Mouse (Mus musculus): Measurements from ENCODE around the gene Prkab2. TPM values are rescaled to one million over a fixed set of nuclear protein-coding genes. Genes with fewer than 3 reads are reported as not detected.

The Prkab2 gene
- polyA plus RNA-seq, 1 experiment from 2014 or later = 5.3 TPM

GRCm38 (mm10) chr3:97710881-97711280, 52.9 kb downstream of the Prkab2 start:
- H3K4me1 ChIP-seq (ENCODE audit: control insufficient read depth, insufficient read depth, low read length) = no peaks in the 10 kb centered on the region
- H3K9ac ChIP-seq (ENCODE audit: low read length) = no peak overlapping the region
- H3K4me3 ChIP-seq (ENCODE audit: low read depth, low read length) = no peak overlapping the region
- ATAC-seq (no peak), DNase-seq (ENCODE audit: low spot score) (no peak)
- no peak overlapping the region for H3K4me2 ChIP-seq (ENCODE audit: low read length)
- H3K36me3 ChIP-seq (ENCODE audit: control insufficient read depth, insufficient read depth, low read length) = no peaks in the 10 kb centered on the region
- no peaks in the 10 kb centered on the region for H3K27me3 ChIP-seq (replicated peaks; ENCODE audit: control insufficient read depth, insufficient read depth, low read length)
- no peak overlapping the region for H3K27ac ChIP-seq (ENCODE audit: low read depth, low read length)
- 75% methylated on average over 5 of the region's 5 CpGs for WGBS
- no peaks in the 10 kb centered on the region for H3K9me3 ChIP-seq (replicated peaks; ENCODE audit: control insufficient read depth, low read length)

GRCm38 (mm10) chr3:97715922-97716321, 57.9 kb downstream of the Prkab2 start:
- ATAC-seq = no peak
- H3K27me3 ChIP-seq (replicated peaks; ENCODE audit: control insufficient read depth, insufficient read depth, low read length) = no peaks in the 10 kb centered on the region
- H3K9ac ChIP-seq (ENCODE audit: low read length) = no peak overlapping the region
- no peaks in the 10 kb centered on the region for H3K4me1 ChIP-seq (ENCODE audit: control insufficient read depth, insufficient read depth, low read length)
- no peak overlapping the region for H3K4me3 ChIP-seq (ENCODE audit: low read depth, low read length)
- DNase-seq (ENCODE audit: low spot score) = no peak
- no peaks in the 10 kb centered on the region for H3K36me3 ChIP-seq (ENCODE audit: control insufficient read depth, insufficient read depth, low read length)
- H3K4me2 ChIP-seq (ENCODE audit: low read length) = no peak overlapping the region
- H3K27ac ChIP-seq (ENCODE audit: low read depth, low read length) = no peak overlapping the region
- 80% methylated on average over 1 of the region's 1 CpGs for WGBS
- H3K9me3 ChIP-seq (replicated peaks; ENCODE audit: control insufficient read depth, low read length) = no peaks in the 10 kb centered on the region

GRCm38 (mm10) chr3:97719116-97719515, 61.1 kb downstream of the Prkab2 start:
- H3K4me3 ChIP-seq (ENCODE audit: low read depth, low read length) = no peak overlapping the region
- H3K27ac ChIP-seq (ENCODE audit: low read depth, low read length) = no peak overlapping the region
- no peaks in the 10 kb centered on the region; the same call in 1 of the 2 replicates for H3K9me3 ChIP-seq (replicated peaks; ENCODE audit: control insufficient read depth, low read length)
- no peak overlapping the region for H3K4me2 ChIP-seq (ENCODE audit: low read length)
- H3K36me3 ChIP-seq (ENCODE audit: control insufficient read depth, insufficient read depth, low read length) = no peaks in the 10 kb centered on the region
- H3K4me1 ChIP-seq (ENCODE audit: control insufficient read depth, insufficient read depth, low read length) = no peaks in the 10 kb centered on the region
- H3K27me3 ChIP-seq (replicated peaks; ENCODE audit: control insufficient read depth, insufficient read depth, low read length) = no peaks in the 10 kb centered on the region
- no peak overlapping the region for H3K9ac ChIP-seq (ENCODE audit: low read length)
- no peak for ATAC-seq
- 84% methylated on average over 9 of the region's 9 CpGs for WGBS
- DNase-seq (ENCODE audit: low spot score) = no peak

Small RNA genes within 50 kb of the gene (microRNA-seq; reads per million reads assigned to microRNA genes)
- gene Mir7225 = not detected

Other genes with a start within 250 kb of the Prkab2 start
- not detected in 2 replicates for gene Olfr1402, start 236.2 kb upstream of the Prkab2 start, polyA plus RNA-seq (2014; fragmentation: Nextera tagmentation; extraction: Ambion mirVana)
- 6.2 and 6.8 TPM in 2 replicates for gene Chd1l, start 48.0 kb upstream of the Prkab2 start, polyA plus RNA-seq (2014; fragmentation: Nextera tagmentation; extraction: Ambion mirVana)
- gene Fmo5, start 29.4 kb upstream of the Prkab2 start, polyA plus RNA-seq (2014; fragmentation: Nextera tagmentation; extraction: Ambion mirVana) = 0.51 and 0.67 TPM in 2 replicates
- gene Gm17651, start 16.5 kb downstream of the Prkab2 start, polyA plus RNA-seq (2014; fragmentation: Nextera tagmentation; extraction: Ambion mirVana) = not detected in 2 replicates
- gene Pde4dip, start 230.5 kb downstream of the Prkab2 start, polyA plus RNA-seq (2014; fragmentation: Nextera tagmentation; extraction: Ambion mirVana) = 50.6 and 62.8 TPM in 2 replicates
- 124 and 130 TPM in 2 replicates for gene Sec22b, start 243.0 kb downstream of the Prkab2 start, polyA plus RNA-seq (2014; fragmentation: Nextera tagmentation; extraction: Ambion mirVana)

Measured in forebrain, embryonic 14.5 days (tissue).